Mouse (Mus musculus) MEL-GATA-1-ER (cell line): ENCODE measurements at regions not wholly inside any gene's neighbourhood (a gene's known extent, or its start where the extent isn't known, plus 50 kb on each side); places are given as distances from the start of the nearest gene placed in this dataset.

Experiments used
- DNase-seq: peaks from one replicate; pipeline ENCODE4 v3.0.0-alpha.2; 2012; ENCODE audit warnings: low read depth; ENCODE audit errors: extremely low read depth

DNA sequence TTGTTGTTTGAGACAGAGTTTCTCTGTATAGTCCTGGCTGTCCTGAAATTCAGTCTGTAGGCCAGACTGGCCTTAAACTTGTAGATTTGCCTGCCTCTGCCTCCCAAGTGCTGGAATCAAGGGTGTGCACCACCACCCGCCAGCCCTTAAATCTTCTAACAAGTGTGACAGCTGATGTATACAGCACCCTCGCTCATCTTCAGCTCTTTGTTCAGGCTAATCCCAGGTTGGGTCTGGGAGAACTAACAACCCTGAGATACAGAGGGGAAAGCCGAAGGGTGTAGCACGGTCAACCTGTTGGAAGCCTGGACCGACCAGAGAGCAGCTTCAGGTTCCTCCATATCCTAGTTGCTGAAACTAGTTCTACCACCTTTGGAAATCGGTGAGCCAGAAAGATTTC lies 99.0 kb downstream of the Tmem30b start:
- no peak for DNase-seq

DNA sequence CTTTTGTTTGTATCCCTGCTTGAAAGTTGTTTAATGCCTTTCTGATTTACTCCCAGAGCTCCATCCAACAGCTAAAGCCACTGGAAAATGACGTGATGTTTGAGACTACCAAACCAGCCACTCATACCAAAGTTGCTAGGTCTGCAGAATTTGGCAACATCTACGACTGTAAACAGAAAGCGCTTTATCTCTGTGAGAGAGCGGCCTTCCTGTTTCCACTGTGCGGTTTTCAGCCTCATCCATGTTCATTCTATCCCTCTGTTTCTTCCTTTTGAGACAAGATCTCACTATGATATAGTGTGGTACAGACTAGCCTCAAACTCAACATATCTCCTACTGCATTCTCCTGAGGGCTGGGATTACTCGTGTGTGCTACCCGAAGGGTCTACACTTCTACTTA lies 100.0 kb downstream of the Tmem30b start:
- DNase-seq, result peak; percentile 18

DNA sequence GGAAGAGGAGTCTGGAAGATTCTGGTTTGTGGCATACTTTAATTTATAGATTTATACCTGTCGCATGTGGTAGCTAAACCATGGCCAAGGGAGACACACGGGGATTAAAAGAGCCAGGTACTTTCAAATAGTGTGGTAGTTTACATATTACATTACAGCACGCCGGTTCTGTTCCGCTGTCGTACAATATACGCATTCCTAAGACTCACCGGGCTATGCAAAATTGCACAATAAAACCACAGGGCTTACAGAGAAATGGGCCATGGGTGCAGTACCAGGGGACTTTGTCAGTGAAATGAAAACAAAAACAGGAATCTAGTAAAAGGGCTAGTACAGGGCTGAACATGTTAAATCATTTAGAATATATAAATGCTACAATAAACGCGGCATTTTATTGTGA lies 100.6 kb downstream of the Tmem30b start:
- DNase-seq, result no peak

DNA sequence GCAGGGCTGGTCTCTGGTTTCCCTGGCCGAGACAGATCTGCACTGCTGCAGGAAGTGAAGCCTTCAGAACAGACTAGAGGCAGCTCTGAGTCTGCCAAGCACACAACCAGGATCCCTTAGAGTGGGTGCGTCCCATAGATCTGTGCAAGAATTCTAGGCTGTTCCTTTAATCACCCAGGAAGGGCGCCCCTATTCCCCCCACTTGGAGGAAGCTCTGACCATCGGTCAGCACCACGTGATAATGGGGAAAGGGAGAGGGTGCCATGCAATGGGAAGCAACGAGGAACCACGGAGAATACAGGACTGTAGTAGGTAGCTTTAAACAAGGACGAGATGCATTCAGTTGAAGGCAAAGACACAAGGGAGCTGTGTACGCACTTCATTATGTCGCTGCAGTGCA lies 101.1 kb downstream of the Tmem30b start:
- no peak for DNase-seq

DNA sequence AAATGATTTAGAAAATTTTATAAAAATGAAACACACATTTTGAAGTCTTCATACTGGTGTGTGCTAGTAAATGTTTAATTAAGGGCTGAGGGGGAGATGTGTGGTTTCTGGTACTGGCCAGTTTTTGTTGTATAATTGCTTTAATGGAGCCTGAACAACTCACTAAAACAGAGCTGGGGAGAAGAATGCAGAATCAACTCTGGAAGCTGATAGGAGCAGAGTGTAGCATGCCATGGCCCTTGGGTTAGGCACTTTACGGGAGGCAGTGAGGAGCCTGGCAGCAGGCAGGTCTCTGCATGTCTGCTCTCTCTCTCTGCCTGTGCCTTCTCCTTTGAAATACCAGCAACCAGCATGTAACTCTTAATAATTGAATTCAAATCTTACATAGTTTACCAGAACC lies 104.9 kb downstream of the Tmem30b start:
- DNase-seq, result no peak

DNA sequence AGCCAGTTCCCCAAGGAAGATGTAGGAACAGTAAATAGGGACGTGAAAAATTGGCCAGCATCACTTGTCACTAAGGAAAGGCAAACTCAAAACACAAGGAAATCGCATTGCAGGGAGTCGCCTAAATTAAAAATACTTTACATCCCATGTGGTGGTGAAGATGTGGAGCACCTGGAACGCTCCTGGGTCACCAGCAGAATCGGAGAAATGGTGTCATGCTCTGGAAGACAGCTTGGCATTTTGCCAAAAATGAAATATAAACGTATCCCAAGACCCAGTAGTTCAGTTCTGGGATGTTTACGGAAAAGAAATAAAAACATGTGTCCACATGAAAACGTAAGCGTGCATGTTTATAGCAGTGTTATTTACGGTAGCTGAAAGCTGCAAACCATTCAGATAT lies 111.5 kb downstream of the Tmem30b start:
- DNase-seq, result no peak

DNA sequence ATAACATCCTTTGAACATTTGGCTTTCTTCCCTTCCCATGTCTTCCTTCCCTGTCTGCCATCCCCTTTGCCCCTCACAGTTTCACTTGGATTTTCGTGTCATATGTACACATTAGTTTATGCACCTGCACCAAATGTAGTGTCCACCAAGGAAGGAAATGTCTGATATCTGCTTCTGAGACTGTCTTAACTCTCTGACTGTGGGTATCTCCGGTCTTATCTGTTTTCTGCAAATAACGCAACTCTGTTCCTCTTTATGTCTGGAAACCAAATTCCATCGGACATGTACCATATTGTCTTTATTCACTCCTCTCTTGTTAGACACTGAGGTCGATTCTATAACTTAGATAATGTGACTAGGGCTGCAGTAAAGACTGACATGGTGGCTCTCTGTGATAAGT lies 113.6 kb downstream of the Tmem30b start:
- DNase-seq, result peak; percentile 26

DNA sequence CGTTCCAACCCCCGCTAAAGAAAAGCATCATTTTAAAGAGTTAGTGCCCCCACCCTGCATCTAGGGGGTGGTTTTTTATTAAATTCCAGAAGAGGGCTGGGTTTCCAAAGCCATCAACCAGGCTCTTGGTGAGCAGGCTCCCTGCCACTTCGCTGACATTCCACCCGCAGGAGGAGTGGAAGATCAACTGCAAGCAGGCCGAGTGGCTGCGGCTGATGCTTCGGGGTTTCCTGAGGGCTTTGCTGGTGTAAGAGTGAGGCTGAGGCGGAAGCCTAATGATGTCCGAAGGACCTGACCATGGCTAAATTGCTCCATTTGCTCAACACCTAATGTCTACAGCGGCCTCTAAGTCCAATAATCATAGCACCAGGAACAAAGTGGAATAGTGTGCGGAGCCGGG lies 118.0 kb downstream of the Tmem30b start:
- no peak for DNase-seq

DNA sequence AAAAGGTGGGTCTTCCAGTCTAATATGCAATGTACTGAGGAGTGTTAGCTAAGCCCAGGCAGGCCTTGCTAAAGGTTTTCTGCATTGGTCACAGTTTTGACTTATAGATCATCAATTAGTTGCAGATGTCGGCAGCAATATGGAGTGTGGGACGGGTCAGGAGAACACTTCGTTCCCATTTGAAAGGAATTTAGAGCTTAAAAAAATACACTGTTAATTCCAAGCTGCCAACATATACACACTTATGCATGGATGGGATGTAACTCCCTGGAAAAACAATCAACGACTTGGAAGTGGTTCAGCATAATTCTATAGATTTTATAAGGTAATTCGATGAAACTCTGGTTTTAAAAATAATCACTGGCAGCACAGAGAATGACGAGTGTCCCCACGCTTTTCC lies 121.4 kb downstream of the Tmem30b start:
- no peak for DNase-seq

DNA sequence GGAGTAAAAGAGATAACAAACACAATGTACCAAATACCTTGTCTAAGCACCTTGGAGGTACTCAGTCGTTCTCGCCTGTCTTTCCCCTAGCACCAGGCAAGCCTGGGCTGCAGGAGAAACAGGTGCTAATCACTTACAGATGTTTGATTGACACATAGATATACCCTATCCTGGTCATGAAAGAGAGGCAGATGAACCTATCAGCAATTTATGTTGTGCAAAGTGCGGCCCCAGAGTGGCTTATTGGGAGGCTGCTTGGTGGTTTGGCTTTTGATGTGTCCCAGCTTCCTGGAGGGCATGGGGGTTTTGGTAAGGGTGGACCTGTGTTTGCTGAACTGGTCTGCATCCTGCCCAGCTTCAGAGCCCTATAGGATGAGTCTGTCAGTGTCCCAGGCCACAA lies 129.1 kb downstream of the Tmem30b start:
- DNase-seq, result no peak

DNA sequence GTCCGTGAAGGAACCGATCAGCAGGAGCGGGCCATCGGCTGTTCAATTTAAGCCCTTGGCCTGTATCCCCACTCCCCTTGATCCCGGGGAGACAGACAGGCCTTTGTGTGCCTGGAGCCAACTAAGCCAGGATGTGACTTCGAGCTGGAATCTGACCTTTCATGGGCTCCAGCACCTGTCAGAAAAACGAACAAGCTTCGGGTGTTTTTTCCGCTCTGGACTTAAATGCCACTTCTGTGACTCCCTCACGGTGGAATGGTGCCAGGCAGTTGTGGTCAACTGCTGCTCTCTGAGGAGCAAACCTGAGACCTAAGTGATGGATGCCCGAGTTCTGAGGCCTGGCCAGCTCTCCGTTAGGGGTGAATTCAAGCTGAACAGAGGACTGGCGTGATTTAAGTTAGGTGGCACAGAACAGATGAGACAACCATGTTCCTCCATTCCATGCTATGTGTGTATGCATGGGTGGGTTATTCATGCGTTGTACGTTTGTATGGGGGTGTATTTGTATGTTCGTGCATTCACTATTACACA lies 129.8 kb downstream of the Tmem30b start:
- DNase-seq, result no peak

DNA sequence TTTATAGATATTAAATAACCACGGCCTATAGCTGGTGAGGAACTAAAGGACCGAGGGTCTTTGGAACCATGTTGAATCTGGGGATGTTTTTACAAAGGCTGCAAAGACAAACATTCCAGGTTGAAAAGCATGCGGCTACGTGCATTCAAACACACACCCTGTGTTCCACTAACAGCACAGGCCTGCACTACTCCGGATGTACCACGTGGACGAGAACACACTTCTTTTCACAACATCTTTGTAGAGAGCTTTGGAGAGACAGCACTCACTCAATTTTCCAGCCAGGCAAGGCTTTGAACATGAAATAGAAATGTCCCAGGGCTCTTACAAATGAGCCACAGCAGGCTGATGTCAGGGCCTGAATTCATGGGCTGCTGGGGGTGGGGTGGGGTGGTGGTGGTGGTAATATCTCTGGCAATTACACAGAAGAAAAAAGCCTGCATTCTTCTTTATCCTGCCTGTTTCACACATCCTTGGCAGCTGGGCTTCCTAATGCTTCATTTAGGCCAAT lies 129.3 kb downstream of the Slc38a6 start:
- no peak for DNase-seq

DNA sequence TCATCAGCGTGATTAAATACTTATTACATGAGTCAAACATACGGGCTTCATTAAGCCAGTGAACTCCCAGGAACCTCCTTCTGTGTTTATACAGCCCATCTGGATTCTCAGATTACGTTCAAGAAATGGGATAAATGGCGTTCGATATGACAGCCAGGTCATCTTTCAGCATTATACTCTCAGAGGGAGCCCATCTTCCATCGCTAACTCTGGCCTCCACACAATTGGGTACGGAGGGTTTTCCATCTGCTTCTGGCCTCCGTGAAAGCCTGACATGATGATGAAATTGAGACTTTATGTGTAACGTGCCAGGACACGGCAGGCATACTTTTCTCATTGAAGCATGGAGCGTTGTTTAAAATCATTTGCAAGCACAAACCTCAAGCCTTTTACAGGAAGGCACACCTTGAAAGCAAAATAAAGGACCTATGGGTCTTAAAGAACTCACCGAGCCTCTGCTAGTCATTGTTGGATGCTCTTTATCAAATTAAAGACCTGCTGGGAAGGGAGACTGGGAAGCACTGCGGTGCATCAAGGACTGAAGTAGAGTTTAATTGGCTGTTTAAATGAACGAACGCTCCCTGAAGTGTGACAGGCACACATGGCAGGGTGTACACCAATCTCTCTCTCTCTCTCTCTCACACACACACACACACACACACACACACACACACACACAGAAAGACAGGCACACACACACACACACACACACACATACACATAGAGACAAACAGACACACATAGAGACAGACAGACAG lies 127.0 kb downstream of the Slc38a6 start:
- no peak for DNase-seq

DNA sequence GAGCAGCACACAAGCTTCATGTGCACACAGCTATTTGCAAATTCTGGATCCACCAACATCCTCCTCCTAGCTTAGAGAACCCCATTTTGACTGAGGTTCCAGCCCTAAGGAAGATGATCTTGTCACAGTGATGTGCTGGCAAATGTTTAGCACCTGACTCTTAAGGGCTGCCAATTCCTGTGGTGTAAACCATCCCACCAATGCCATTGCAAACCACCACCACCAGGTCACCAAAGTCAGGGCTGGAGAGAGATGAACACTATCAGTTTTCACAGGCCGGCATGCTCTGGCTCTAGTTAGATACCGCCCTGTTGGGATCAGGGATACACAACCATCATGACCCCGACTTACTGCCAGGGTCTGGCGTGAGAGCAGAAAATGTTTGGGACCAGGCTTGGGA lies 125.9 kb downstream of the Slc38a6 start:
- no peak for DNase-seq

DNA sequence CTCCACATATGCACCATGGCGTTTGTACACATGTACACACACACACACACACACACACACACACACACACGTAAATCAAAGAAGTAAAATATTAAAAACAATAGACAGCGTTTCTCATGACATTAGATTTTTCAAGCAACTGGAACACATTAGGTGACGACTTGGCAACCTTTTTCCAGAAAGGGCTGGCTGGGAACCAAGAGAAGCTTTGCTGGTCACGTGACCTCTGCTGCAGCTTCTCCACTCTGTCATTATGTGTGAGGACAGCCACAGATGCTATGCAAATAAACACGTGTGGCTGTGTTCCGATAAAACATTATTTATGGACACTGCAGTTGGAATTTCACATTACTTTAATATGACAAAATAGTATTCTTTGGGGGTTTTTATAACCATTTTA lies 124.3 kb downstream of the Slc38a6 start:
- no peak for DNase-seq

DNA sequence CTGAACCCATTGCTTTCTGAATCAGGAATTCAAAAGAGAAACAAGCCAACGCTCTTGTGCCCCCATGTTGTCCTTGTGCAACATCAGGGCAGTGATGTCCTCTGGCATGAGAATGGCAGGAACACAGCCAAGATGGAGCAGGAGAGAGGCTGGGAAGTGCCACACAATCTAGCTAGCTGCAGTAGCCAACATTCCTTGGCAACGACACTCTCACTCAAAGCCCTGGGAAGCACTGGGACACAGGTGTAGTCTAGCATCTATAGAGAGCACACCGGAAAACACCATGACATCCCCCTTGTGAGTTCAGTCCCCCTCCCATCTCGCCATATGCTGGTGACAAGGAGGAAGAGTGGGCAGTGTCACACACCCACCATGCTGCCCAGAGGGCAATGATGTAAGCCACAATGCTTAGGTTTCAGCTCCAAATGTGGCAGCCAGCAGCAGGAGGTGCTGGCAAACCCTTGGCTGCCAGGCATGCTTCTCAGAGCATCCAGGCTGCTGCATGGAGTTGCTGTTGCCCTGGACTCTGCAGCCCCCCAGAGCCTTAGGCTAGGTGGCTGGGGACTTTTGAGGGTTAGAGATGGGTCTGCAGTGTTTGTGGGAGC lies 123.0 kb downstream of the Slc38a6 start:
- no peak for DNase-seq

DNA sequence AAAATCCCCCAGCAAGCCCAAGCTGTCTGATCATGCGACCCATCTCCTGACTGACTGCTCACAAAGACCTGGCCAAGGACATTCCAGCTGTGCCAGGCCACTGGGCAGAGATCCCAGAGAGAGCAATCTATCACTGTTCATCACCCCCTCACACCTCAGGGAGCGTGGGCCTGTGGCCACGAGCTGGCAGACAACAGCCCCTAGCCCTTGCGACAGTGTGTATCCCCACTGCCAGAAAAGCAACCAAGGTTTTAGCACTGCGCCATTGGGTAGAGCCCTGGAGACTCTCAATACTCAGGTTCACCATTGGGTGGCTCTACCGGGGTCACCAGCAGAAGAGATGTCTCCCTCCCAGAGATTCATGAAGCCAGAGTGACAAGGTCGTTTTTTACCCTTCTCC lies 122.0 kb downstream of the Slc38a6 start:
- no peak for DNase-seq

DNA sequence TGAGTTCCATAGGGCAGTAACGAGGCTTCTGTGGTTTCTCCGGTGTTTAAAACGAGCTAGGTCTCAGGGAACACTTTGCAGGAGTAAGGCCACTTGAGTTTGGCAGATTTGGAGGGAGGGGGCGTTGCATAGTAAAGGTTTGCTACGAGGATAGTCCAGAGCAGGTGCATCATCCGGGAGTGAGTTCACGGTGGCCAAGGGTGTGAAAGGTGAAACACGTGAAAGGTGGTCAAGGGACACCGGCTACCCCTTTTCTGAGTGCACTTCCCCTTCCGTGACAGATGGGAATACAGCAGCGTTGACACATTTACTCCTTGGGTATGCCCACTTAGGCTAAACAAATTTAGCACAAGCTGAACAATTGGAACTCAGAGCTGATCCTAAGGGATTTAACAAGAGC lies 121.6 kb downstream of the Slc38a6 start:
- no peak for DNase-seq

DNA sequence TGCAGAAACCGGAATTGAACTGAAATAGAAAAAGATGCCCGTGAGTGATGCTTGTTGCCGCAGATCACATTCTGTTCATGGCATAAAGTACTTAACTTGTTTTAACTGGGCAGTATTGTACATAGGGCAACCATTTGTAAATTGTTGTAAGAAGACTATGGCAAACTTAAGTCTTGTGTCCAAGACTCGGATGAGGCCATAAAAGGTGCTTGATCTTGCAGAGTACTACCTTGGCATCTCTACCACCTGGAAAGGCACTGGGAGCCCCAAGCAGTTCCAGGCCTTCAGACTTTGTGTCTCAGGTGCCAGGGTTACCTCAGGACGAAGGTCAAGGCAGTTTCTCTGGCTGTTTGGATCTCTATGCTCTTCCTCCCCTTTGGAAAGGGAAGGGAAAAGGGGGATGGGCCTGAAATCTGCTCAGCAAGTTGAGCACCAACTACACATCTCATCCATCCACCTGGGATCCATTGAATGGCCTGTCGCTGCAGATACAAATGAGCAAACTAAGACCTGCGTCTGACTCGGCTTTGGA lies 120.0 kb downstream of the Slc38a6 start:
- no peak for DNase-seq

DNA sequence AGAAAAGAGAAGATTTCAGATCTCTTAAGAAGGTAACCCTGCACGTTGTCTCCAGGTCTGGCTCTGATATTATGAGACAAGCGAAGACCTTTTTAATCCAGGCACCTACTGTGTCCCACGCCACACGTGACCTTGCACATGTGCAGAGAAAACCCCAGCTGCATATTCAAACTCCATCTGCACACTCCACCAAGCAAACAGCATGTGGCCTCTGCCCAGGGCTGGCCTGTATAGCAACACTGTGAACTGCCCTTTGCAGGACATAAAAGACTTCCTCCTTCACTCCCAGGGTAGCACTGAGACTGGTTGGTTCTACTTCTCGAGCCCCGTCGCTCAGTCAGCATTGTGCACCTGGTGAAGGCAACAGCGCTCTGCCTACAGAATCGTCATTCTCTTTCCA lies 119.0 kb downstream of the Slc38a6 start:
- DNase-seq, result no peak

DNA sequence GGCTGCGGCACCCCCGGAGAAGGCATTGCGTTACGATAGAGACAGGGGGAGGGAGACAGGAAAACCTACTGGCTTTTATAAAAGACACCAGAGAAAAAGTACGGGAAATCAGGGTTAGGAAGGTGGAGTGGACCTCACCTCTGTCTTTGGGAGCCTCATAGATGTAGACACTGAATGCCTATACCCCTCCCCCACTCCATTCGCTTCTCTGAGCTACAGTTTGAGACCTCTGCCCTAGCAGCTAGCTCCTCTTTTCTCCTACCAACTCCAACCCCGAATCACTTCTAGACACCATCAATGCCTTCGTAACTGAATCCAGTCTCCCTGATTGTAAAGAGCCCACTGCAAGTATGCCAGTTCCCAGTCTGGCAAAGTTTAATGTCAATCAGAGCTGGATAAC lies 118.5 kb downstream of the Slc38a6 start:
- DNase-seq, result no peak

DNA sequence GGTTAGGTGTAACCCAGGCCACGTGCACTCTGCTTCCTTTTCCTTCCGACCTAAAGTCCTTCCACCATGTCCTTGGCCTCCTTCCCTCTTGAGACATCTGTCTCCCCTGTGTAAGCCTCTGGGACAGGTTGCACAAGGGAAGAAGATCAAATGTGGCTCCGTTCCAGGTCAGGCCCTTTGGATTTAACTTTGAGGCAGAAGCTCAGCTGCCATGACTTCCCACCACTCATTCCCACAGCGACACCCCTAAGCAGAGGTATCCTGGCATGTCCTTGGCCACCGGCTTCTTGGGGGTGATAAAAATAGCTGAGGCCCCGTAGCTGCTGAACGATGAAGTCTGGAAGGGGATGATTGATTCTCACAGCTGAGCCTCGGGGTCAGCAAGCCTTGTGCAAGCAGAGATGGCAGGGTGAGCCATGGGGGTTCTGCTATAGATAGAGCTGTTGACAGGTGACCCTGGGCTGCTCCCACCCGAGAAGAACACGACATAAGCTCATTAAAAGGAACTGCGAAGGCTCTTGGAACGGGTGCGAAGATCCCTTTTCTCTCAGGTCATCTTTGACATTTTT lies 117.4 kb downstream of the Slc38a6 start:
- no peak for DNase-seq
